Mouse (Mus musculus) c-Kit-positive CD71-positive TER-119-positive erythroid progenitor cells, embryonic 14.5 days (primary cell): Measurements from ENCODE around the gene Gm49416.

Source experiments
- DNase-seq: peaks from one replicate; pipeline ENCODE4 v3.0.0-alpha.2; 2013; ENCODE audit warnings: low spot score

Gm49416 gene

GRCm38 (mm10) chr19:8920836-8921291 is 32.1 kb downstream of the Gm49416 start:
- peak; percentile 75 for DNase-seq

GRCm38 (mm10) chr19:8921741-8922140 is 33.0 kb downstream of the Gm49416 start:
- DNase-seq: no peak

- no peak for DNase-seq
These were observed 38.0 kb downstream of the Gm49416 start for GRCm38 (mm10) chr19:8926766-8927165.

- no peak for DNase-seq
These were observed 39.3 kb downstream of the Gm49416 start for GRCm38 (mm10) chr19:8927891-8928525.

- DNase-seq: no peak
These were observed 40.0 kb downstream of the Gm49416 start for GRCm38 (mm10) chr19:8928689-8929223.

GRCm38 (mm10) chr19:8929224-8930088 is 40.7 kb downstream of the Gm49416 start, which contains the start of the genes Rom1 and Eml3:
Rom1 (minus strand) TSS chr19:8929356.
Eml3 (plus strand) TSS chr19:8929552.
- peak; percentile 82 for DNase-seq

- DNase-seq: no peak
These were observed 41.4 kb downstream of the Gm49416 start for GRCm38 (mm10) chr19:8930117-8930516.

GRCm38 (mm10) chr19:8930771-8931170 is 42.0 kb downstream of the Gm49416 start:
- DNase-seq: no peak

GRCm38 (mm10) chr19:8936736-8937135 is 48.0 kb downstream of the Gm49416 start:
- DNase-seq: no peak

- no peak for DNase-seq
These were observed 51.9 kb downstream of the Gm49416 start for GRCm38 (mm10) chr19:8940526-8941133.

GRCm38 (mm10) chr19:8941136-8941514 is 52.4 kb downstream of the Gm49416 start:
- DNase-seq: no peak

GRCm38 (mm10) chr19:8941515-8942217 is 52.9 kb downstream of the Gm49416 start, which contains the start of gene Mta2:
Mta2 (plus strand) TSS chr19:8941875.
- peak; percentile 95 for DNase-seq

- DNase-seq: no peak
These were observed 53.7 kb downstream of the Gm49416 start for GRCm38 (mm10) chr19:8942276-8942964.

GRCm38 (mm10) chr19:8943047-8943446 is 54.3 kb downstream of the Gm49416 start:
- no peak for DNase-seq

- DNase-seq: peak; percentile 64
These were observed 55.3 kb downstream of the Gm49416 start for GRCm38 (mm10) chr19:8944062-8944461.

- DNase-seq: peak; percentile 75
These were observed 56.0 kb downstream of the Gm49416 start for GRCm38 (mm10) chr19:8944750-8945149.
